Mouse (Mus musculus): ENCODE measurements around the gene Mybpc1.

GRCm38 (mm10) chr10:88514495-88514894 is 90.5 kb downstream of the Mybpc1 start:
- no peak for TF ChIP-seq CTCF (IDR thresholded peaks at IDR 0.05; ENCODE audit: borderline replicate concordance, control insufficient read depth, extremely low read depth, insufficient read depth, low read length, poor library complexity)
- TF ChIP-seq POLR2A (IDR thresholded peaks at IDR 0.05; ENCODE audit: control insufficient read depth, extremely low read depth, insufficient read depth, low read length, poor library complexity) = no peak

Data from thymus, adult 2 months (tissue).